Mouse (Mus musculus): ENCODE data around the gene B230104I21Rik.

- TF ChIP-seq CTCF (IDR thresholded peaks at IDR 0.05) = no peak
- no peak for TF ChIP-seq EP300 (IDR thresholded peaks at IDR 0.05)
Measured at GRCm38 (mm10) chr4:154313622-154313967, 22.3 kb upstream of the B230104I21Rik start.
